Mouse (Mus musculus): Measurements from ENCODE around the gene Zfp457. TPM values are rescaled to one million over a fixed set of nuclear protein-coding genes. Genes with fewer than 3 reads are reported as not detected.

Gene Zfp457
- under 1 TPM in 1 of 2 experiments, not detected in 1; 0.68 TPM for polyA plus RNA-seq (2017; shearing (Covaris generic))

DNA sequence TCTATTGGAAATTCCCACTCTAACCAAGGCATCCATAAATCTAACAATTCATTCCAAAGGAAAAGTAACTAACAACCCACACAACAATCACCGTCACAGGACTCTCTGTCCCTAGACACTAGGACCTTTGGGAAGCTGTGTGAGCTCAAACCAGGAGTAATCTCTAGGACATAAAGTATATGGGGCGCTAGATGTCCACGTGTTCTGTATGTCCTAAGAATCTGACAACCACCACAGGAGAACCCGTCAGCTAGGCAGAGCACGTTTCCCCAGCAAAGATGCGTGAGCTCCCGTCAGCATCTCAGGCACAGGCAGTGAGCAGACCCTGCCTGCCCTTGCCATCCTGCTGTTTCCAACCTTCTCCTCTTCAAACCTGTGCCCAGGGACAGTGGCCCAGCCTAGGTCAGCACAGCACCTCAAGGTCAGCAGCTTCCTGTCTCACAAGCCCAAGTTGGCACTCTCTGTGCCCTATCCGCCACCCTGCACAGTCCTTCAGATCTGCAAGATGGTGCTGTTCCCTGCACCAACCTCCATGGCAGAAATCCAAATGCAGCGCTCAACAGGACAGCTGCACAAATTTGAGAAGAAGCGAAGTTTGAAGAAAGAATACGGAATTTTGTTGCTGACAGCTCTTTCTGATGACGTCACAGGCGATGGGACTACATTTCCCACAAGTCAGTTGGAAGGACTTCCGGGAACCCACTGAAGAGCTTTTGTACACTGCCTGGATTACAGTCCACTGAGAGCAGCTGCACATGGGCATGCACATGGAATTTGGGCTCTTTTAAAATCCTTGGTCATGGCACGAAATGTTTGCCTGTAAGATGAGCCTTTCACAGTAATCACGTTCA, at the start of gene Zfp457:
TSS of gene Zfp457 (minus strand) at position 664 of the 851 bp plus-strand sequence.

DNA sequence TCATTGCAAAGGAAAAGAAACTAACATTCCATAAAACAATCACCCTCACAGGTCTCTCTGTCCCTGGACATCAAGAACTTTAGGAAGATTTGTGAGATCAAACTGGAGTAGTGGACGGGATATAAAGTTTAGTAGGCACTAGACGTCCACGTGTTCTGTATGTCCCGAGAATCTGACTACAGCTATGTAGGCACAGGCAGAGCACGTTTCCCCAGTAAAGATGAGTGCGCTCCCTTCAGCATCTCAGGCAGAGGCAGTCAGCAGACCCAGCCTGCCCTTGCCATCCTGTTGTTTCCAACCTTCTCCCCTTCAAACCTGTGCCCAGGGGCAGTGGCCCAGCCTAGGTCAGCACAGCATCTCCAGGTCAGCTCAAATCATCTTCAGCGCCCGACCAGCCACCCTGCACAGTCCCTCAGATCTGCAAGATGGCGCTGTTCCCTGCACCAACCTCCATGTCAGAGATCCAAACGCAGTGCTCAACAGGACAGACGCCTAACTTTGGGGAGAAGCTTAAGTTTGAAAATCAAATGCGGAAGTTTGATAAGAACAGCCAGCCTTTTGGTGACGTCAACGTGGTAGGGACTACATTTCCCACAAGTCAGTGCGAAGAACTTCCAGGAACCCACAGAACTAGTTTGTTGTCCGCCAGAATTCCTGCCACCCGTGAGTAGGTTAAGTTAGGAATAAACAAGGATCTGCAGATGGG, 25.9 kb upstream of the Zfp457 start, which contains the start of gene Zfp595:
TSS of gene Zfp595 (minus strand) at position 552 of the 706 bp plus-strand sequence.

DNA sequence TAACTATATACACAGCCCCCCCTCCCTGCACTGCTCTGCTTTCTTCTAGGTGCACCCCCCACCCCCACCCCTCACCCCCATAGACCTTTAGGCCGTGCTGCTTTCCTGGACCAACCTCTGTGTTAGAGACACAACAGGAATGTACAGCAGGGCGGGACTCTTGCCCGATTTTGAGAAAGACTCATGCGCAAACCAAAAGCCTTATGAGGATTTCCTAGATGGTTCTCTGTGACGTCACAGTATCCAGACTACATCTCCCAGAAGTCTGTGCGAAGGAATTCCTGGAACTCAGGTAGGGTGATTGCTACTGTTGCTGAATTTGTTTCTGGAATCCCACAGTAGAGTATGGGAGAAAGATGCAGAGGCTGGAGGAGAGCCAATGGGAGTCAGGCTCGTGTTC, 28.0 kb downstream of the Zfp457 start, which contains the start of gene Zfp458:
TSS of gene Zfp458 (minus strand) at position 153 of the 400 bp plus-strand sequence.

Other genes with a start within 250 kb of the Zfp457 start
- 1 to 10 TPM; 5.3 to 6.5 TPM for gene Zfp712, start 245.3 kb downstream of the Zfp457 start, polyA plus RNA-seq (2017; shearing (Covaris generic))
- gene Zfp708, start 208.5 kb downstream of the Zfp457 start, polyA plus RNA-seq (2017; shearing (Covaris generic)), result 1 to 10 TPM; 2.7 to 5.8 TPM
- gene Gm28557, start 197.9 kb downstream of the Zfp457 start, polyA plus RNA-seq (2017; shearing (Covaris generic)), result 1 to 10 TPM; 2.0 to 4.2 TPM
- gene Rslcan18, start 190.2 kb downstream of the Zfp457 start, polyA plus RNA-seq (2017; shearing (Covaris generic)), result under 1 TPM; 0.10 to 0.25 TPM
- 1 to 10 TPM; 1.4 to 2.4 TPM for gene Zfp759, start 184.8 kb downstream of the Zfp457 start, polyA plus RNA-seq (2017; shearing (Covaris generic))
- gene Rsl1, start 133.3 kb downstream of the Zfp457 start, polyA plus RNA-seq (2017; shearing (Covaris generic)), result 10 to 100 TPM; 14.0 to 14.2 TPM
- gene Zfp455, start 112.0 kb downstream of the Zfp457 start, polyA plus RNA-seq (2017; shearing (Covaris generic)), result 1 to 10 TPM; 3.7 to 6.1 TPM
- 1 to 10 TPM in 1 of 2 experiments, under 1 TPM in 1; 0.58 to 2.5 TPM for gene Zfp458, start 28.0 kb downstream of the Zfp457 start, polyA plus RNA-seq (2017; shearing (Covaris generic))
- gene Zfp595, start 26.1 kb upstream of the Zfp457 start, polyA plus RNA-seq (2017; shearing (Covaris generic)), result 1 to 10 TPM; 5.3 to 5.8 TPM
- gene Gm28044, start 54.1 kb upstream of the Zfp457 start, polyA plus RNA-seq (2017; shearing (Covaris generic)), result 1 to 10 TPM; 1.1 to 1.8 TPM
- gene Zfp953, start 54.1 kb upstream of the Zfp457 start, polyA plus RNA-seq (2017; shearing (Covaris generic)), result 1 to 10 TPM; 2.5 to 4.7 TPM
- gene Gm28041, start 69.2 kb upstream of the Zfp457 start, polyA plus RNA-seq (2017; shearing (Covaris generic)), result 1 to 10 TPM; 1.1 to 1.5 TPM
- 1 to 10 TPM; 3.6 to 7.3 TPM for gene Zfp456, start 69.3 kb upstream of the Zfp457 start, polyA plus RNA-seq (2017; shearing (Covaris generic))
- 10 to 100 TPM; 20.7 to 23.9 TPM for gene Zfp429, start 93.3 kb upstream of the Zfp457 start, polyA plus RNA-seq (2017; shearing (Covaris generic))
- gene Zfp459, start 114.9 kb upstream of the Zfp457 start, polyA plus RNA-seq (2017; shearing (Covaris generic)), result 1 to 10 TPM; 4.0 to 6.1 TPM
- 10 to 100 TPM; 10.2 to 15.6 TPM for gene Zfp874a, start 145.1 kb upstream of the Zfp457 start, polyA plus RNA-seq (2017; shearing (Covaris generic))
- gene Zfp874b, start 177.8 kb upstream of the Zfp457 start, polyA plus RNA-seq (2017; shearing (Covaris generic)), result 10 to 100 TPM in 1 of 2 experiments, 1 to 10 TPM in 1; 10.0 to 15.0 TPM
- 10 to 100 TPM; 11.8 to 17.4 TPM for gene Zfp58, start 194.1 kb upstream of the Zfp457 start, polyA plus RNA-seq (2017; shearing (Covaris generic))
- not detected for gene Gm26965, start 219.7 kb upstream of the Zfp457 start, polyA plus RNA-seq (2017; shearing (Covaris generic))
- 10 to 100 TPM; 35.4 to 69.7 TPM for gene Zfp87, start 219.7 kb upstream of the Zfp457 start, polyA plus RNA-seq (2017; shearing (Covaris generic))
- 10 to 100 TPM; 15.1 to 17.3 TPM for gene Zfp748, start 247.3 kb upstream of the Zfp457 start, polyA plus RNA-seq (2017; shearing (Covaris generic))

Data from activated CD4-positive, CD25-positive, alpha-beta regulatory T cell (primary cell).